Mouse (Mus musculus) large intestine, adult 2 months (tissue): ENCODE measurements around the gene Atxn2. TPM values are rescaled to one million over a fixed set of nuclear protein-coding genes. Genes with fewer than 3 reads are reported as not detected.

ENCODE experiments used
- DNase-seq: peaks from one replicate; pipeline ENCODE4 v3.0.0-alpha.2; 2012; ENCODE audit warnings: low read depth, low spot score
- WGBS: fragments of 180-500 bp; shearing (Covaris S2); methylation state at CpG from one replicate; pipeline ENCODE4 v1.1.7; 2018; 5-methylcytosine and 5-hydroxymethylcytosine counted together
- polyA plus RNA-seq: library from polyadenylated mRNA; depleted of rRNA; stranded (reverse); fragments of >200 nt; gene quantifications from 2 replicates; pipeline ENCODE4 v1.2.3, GENCODE M21; 2012

Atxn2 gene
- polyA plus RNA-seq, 1 experiment: 34.7 TPM

GRCm38 (mm10) chr5:121749633-121750032 lies 38.5 kb downstream of the Atxn2 start:
- 92% methylated on average over 2 of the region's 2 CpGs for WGBS
- no peak for DNase-seq

- WGBS: 68% methylated on average over 2 of the region's 2 CpGs
- DNase-seq: no peak
Observed at GRCm38 (mm10) chr5:121757900-121758299, 46.8 kb downstream of the Atxn2 start.

GRCm38 (mm10) chr5:121758341-121758740 lies 47.2 kb downstream of the Atxn2 start:
- 90% methylated on average over 4 of the region's 4 CpGs for WGBS
- DNase-seq: no peak

GRCm38 (mm10) chr5:121759921-121760320 lies 48.8 kb downstream of the Atxn2 start:
- WGBS: 80% methylated on average over 4 of the region's 4 CpGs
- no peak for DNase-seq

GRCm38 (mm10) chr5:121761459-121761858 lies 50.3 kb downstream of the Atxn2 start:
- DNase-seq: no peak
- 79% methylated on average over 7 of the region's 7 CpGs for WGBS

GRCm38 (mm10) chr5:121762949-121763348 lies 51.8 kb downstream of the Atxn2 start:
- WGBS: 75% methylated on average over 6 of the region's 6 CpGs
- no peak for DNase-seq

- WGBS: 74% methylated on average over 2 of the region's 2 CpGs
Observed at GRCm38 (mm10) chr5:121765020-121765419, 53.9 kb downstream of the Atxn2 start.

GRCm38 (mm10) chr5:121766038-121766773 lies 55.1 kb downstream of the Atxn2 start:
- 67% methylated on average over 4 of the region's 4 CpGs for WGBS
- DNase-seq: no peak

More at GRCm38 (mm10) chr5:121765020-121765419, 53.9 kb downstream of the Atxn2 start:
- DNase-seq: no peak

GRCm38 (mm10) chr5:121767564-121767963 lies 56.4 kb downstream of the Atxn2 start:
- DNase-seq: no peak
- 86% methylated on average over 2 of the region's 2 CpGs for WGBS

GRCm38 (mm10) chr5:121769827-121770226 lies 58.7 kb downstream of the Atxn2 start:
- 76% methylated on average over 7 of the region's 7 CpGs for WGBS
- no peak for DNase-seq

GRCm38 (mm10) chr5:121771611-121772010 lies 60.5 kb downstream of the Atxn2 start:
- 91% methylated on average over 3 of the region's 3 CpGs for WGBS
- DNase-seq: no peak

- 76% methylated on average over 7 of the region's 7 CpGs for WGBS
- DNase-seq: no peak
Observed at GRCm38 (mm10) chr5:121778485-121779119, 67.5 kb downstream of the Atxn2 start.

GRCm38 (mm10) chr5:121780180-121780579 lies 69.0 kb downstream of the Atxn2 start:
- DNase-seq: no peak
- 73% methylated on average over 5 of the region's 5 CpGs for whole genome bisulfite sequencing

- 57% methylated on average over 4 of the region's 4 CpGs for WGBS
- DNase-seq: no peak
Observed at GRCm38 (mm10) chr5:121782467-121782866, 71.3 kb downstream of the Atxn2 start.

- 56% methylated on average over 10 of the region's 10 CpGs for WGBS
- no peak for DNase-seq
Observed at GRCm38 (mm10) chr5:121783862-121784500, 72.8 kb downstream of the Atxn2 start.

- WGBS: 87% methylated on average over 5 of the region's 5 CpGs
Observed at GRCm38 (mm10) chr5:121791026-121791425, 79.9 kb downstream of the Atxn2 start.

GRCm38 (mm10) chr5:121795800-121796199 lies 84.7 kb downstream of the Atxn2 start:
- DNase-seq: no peak

More at GRCm38 (mm10) chr5:121791026-121791425, 79.9 kb downstream of the Atxn2 start:
- no peak for DNase-seq

GRCm38 (mm10) chr5:121798447-121798846 lies 87.3 kb downstream of the Atxn2 start:
- DNase-seq: no peak
- WGBS: 93% methylated on average over 2 of the region's 2 CpGs

More at GRCm38 (mm10) chr5:121795800-121796199, 84.7 kb downstream of the Atxn2 start:
- 86% methylated on average over 3 of the region's 3 CpGs for WGBS

- 71% methylated on average over 3 of the region's 3 CpGs for WGBS
- DNase-seq: no peak
Observed at GRCm38 (mm10) chr5:121807186-121807585, 96.0 kb downstream of the Atxn2 start.

GRCm38 (mm10) chr5:121808202-121808601 lies 97.1 kb downstream of the Atxn2 start:
- WGBS: 72% methylated on average over 2 of the region's 2 CpGs
- no peak for DNase-seq
